Mouse (Mus musculus) E14TG2a.4 (cell line): Measurements from ENCODE around the gene Kcnj2.

Source experiments
- CTCF ChIP-seq: conservative IDR thresholded peaks from 2 replicates; pipeline ENCODE4 v1.5.1; 2014; ENCODE audit warnings: low read length
- NANOG ChIP-seq: IDR thresholded peaks from 2 replicates; pipeline ENCODE4 v1.6.1; 2014; ENCODE audit warnings: borderline replicate concordance, low read length, mixed read lengths
- POU5F1 ChIP-seq: IDR thresholded peaks from 2 replicates; pipeline ENCODE4 v1.6.1; 2014; ENCODE audit warnings: low read length, borderline replicate concordance

GRCm38 (mm10) chr11:111022681-111023281 is 43.2 kb upstream of the Kcnj2 start:
- TF ChIP-seq CTCF (no peak), NANOG (no peak), POU5F1 (no peak)
